ENCODE assay signal across 25 mouse cellular contexts in genomic region chr19:58468331-58468730, GRCm38 (mm10). TPM values are rescaled to one million over a fixed set of nuclear protein-coding genes. Genes with fewer than 3 reads are reported as not detected.
DNase-seq lines count a peak whose midpoint lies in the region; ATAC-seq and TF ChIP-seq lines count a peak whose summit lies in the region.
"Had no signal": no experiment of that assay in that cellular context is flagged by ENCODE, and none has a peak within 500 bp of the region (broad histone marks: within the 10 kb centered on the region; RNA-seq: fewer than 3 reads in every experiment).

No protein-coding gene starts in this region.

- in situ Hi-C loops in CH12.LX (cut with MboI; ENCODE audit: low pct_ligation_motif_present, low pct_unique_long_range_greater_than_20kb, low sequenced_read_pairs) = loop anchor here (25.0 kb wide), 1 partner anchor 406 kb away; no protein-coding TSS in a partner anchor

- no peak for TF ChIP-seq RAD21 in CH12.LX (IDR thresholded peaks at IDR 0.05; ENCODE audit: low read depth, low read length)

- dilution Hi-C loops in CH12.LX (cut with MboI; ENCODE audit: extremely low pct_ligation_motif_present, extremely low pct_unique_long_range_greater_than_20kb, low sequenced_read_pairs) = no loop called here

- H3K27ac ChIP-seq in limb, embryonic 12.5 days = no peak overlapping the region
- H3K27ac ChIP-seq in limb, embryonic 10.5 days = no peak overlapping the region
- H3K27ac ChIP-seq in CH12.LX (ENCODE audit: insufficient read depth, low read depth) = no peak overlapping the region
- H3K27ac ChIP-seq in embryonic facial prominence, embryonic 15.5 days (replicated peaks) = no peak overlapping the region
- H3K27ac ChIP-seq: forebrain, embryonic 15.5 days; heart, embryonic 10.5 days; hindbrain, embryonic 12.5 days had no signal

- 8% methylated on average over 2 of the region's 2 CpGs for WGBS in limb, embryonic 12.5 days
- 44% methylated on average over 2 of the region's 2 CpGs for WGBS in limb, embryonic 10.5 days
- WGBS in embryonic facial prominence, embryonic 15.5 days = 26% methylated on average over 2 of the region's 2 CpGs

- H3K36me3 ChIP-seq in limb, embryonic 12.5 days = no peaks in the 10 kb centered on the region
- no peaks in the 10 kb centered on the region for H3K36me3 ChIP-seq in limb, embryonic 10.5 days
- no peaks in the 10 kb centered on the region for H3K36me3 ChIP-seq in CH12.LX (replicated peaks in 1 of 2; ENCODE audit: control insufficient read depth in 1 of 2, insufficient read depth in 1 of 2, low read length in 1 of 2)
- no peaks in the 10 kb centered on the region for H3K36me3 ChIP-seq in embryonic facial prominence, embryonic 15.5 days
- H3K36me3 ChIP-seq: forebrain, embryonic 15.5 days; G1E; heart, embryonic 10.5 days; hindbrain, embryonic 12.5 days had no signal

- no peaks in the 10 kb centered on the region for H3K79me2 ChIP-seq in CH12.LX (replicated peaks; ENCODE audit: control insufficient read depth, extremely low read depth, insufficient read depth, poor library complexity, severe bottlenecking)

- ATAC-seq in limb, embryonic 12.5 days (ENCODE audit: insufficient number of reproducible peaks, insufficient read depth, low FRiP score, low TSS enrichment, low read depth) = no peak
- ATAC-seq in common myeloid progenitor, adult 5-6 weeks (replicated peaks; ENCODE audit: low read depth, poor library complexity, severe bottlenecking) = 0 out of 2 replicates have a peak, but pooled peaks have one; percentile 32
- ATAC-seq in embryonic facial prominence, embryonic 15.5 days (ENCODE audit: insufficient number of reproducible peaks, low FRiP score, low TSS enrichment, low read depth) = no peak
- ATAC-seq: forebrain, embryonic 15.5 days; hindbrain, embryonic 16.5 days; inflammation-experienced regulatory T-cells, adult 6 months; intestine, postnatal 0 days had no signal

- H3K4me1 ChIP-seq in limb, embryonic 12.5 days (replicated peaks) = peaks cover 14% of the 10 kb centered on the region
- H3K4me1 ChIP-seq in limb, embryonic 10.5 days = peaks cover 16% of the 10 kb centered on the region
- H3K4me1 ChIP-seq in CH12.LX (ENCODE audit: control insufficient read depth in 1 of 2, insufficient read depth in 2 of 2) = peaks cover 0 to 6% of the 10 kb centered on the region in 2 experiments; a peak in 2 of 4 replicates
- 0 out of 2 replicates have a peak, but pooled peaks cover 4% of the 10 kb centered on the region for H3K4me1 ChIP-seq in embryonic facial prominence, embryonic 15.5 days
- H3K4me1 ChIP-seq: forebrain, embryonic 15.5 days; heart, embryonic 10.5 days; hindbrain, embryonic 12.5 days had no signal

- no peaks in the 10 kb centered on the region for H3K27me3 ChIP-seq in limb, embryonic 12.5 days
- 0 out of 2 replicates have a peak, but pooled peaks cover 3% of the 10 kb centered on the region for H3K27me3 ChIP-seq in limb, embryonic 10.5 days (ENCODE audit: low read depth, poor library complexity, severe bottlenecking)
- H3K27me3 ChIP-seq in CH12.LX (replicated peaks) = no peaks in the 10 kb centered on the region
- H3K27me3 ChIP-seq in embryonic facial prominence, embryonic 15.5 days = no peaks in the 10 kb centered on the region
- H3K27me3 ChIP-seq: forebrain, embryonic 15.5 days; hindbrain, embryonic 12.5 days had no signal

- H3K4me3 ChIP-seq in limb, embryonic 12.5 days (replicated peaks) = no peak overlapping the region
- H3K4me3 ChIP-seq in limb, embryonic 10.5 days = no peak overlapping the region
- H3K4me3 ChIP-seq in CH12.LX (replicated peaks in 1 of 3; ENCODE audit: low read depth in 2 of 3, low read length in 2 of 3, poor library complexity in 1 of 3) = no peak overlapping the region
- no peak overlapping the region for H3K4me3 ChIP-seq in embryonic facial prominence, embryonic 15.5 days (replicated peaks)
- H3K4me3 ChIP-seq: forebrain, embryonic 15.5 days; heart, embryonic 10.5 days; hindbrain, embryonic 12.5 days had no signal

- peaks cover 6% of the 10 kb centered on the region; the same call in 1 of the 2 replicates for H3K9me3 ChIP-seq in limb, embryonic 12.5 days
- no peaks in the 10 kb centered on the region for H3K9me3 ChIP-seq in limb, embryonic 10.5 days (replicated peaks)
- peaks cover 10% of the 10 kb centered on the region for H3K9me3 ChIP-seq in CH12.LX (replicated peaks; ENCODE audit: low read length)
- H3K9me3 ChIP-seq in embryonic facial prominence, embryonic 15.5 days (replicated peaks) = no peaks in the 10 kb centered on the region
- H3K9me3 ChIP-seq: forebrain, embryonic 15.5 days; hindbrain, embryonic 12.5 days had no signal

- peak overlapping the region; percentile 27; the same call in 1 of the 2 replicates for H3K4me2 ChIP-seq in limb, embryonic 12.5 days
- no peak overlapping the region for H3K4me2 ChIP-seq in CH12.LX (ENCODE audit: insufficient read depth, low read depth, poor library complexity, severe bottlenecking)
- H3K4me2 ChIP-seq in embryonic facial prominence, embryonic 15.5 days (replicated peaks) = peak overlapping the region; percentile 1; the same call in 1 of the 2 replicates
- H3K4me2 ChIP-seq: forebrain, embryonic 15.5 days; hindbrain, embryonic 12.5 days had no signal

- no peak for TF ChIP-seq POLR2A in CH12.LX (IDR thresholded peaks at IDR 0.05; ENCODE audit: low read depth, low read length)

- no peak for DNase-seq in limb, embryonic 10.5 days (ENCODE audit: low spot score)
- no peak for DNase-seq in CH12.LX (ENCODE audit: extremely low read depth)
- DNase-seq in left cerebral cortex, adult 18-20 months (ENCODE audit: low spot score in 2 of 2) = no peak
- DNase-seq in adrenal gland, adult (ENCODE audit: inconsistent age in 2 of 2, low spot score in 1 of 2) = no peak
- DNase-seq: adrenal gland, postnatal 25 days; cerebellum, adult 2 months; cerebellum, postnatal 14 days; gastrocnemius, postnatal 36 days; heart, postnatal 10 days; heart, postnatal 4 days had no signal

- no peak for TF ChIP-seq EP300 in CH12.LX (IDR thresholded peaks at IDR 0.05; ENCODE audit: low read length)

- no peak for TF ChIP-seq CTCF in CH12.LX (conservative IDR thresholded peaks at IDR 0.05 in 1 of 2, IDR thresholded peaks at IDR 0.05 in 1 of 2; ENCODE audit: low read depth in 2 of 2, low read length in 2 of 2)

- no peak overlapping the region for H3K9ac ChIP-seq in limb, embryonic 12.5 days (replicated peaks)
- no peak overlapping the region for H3K9ac ChIP-seq in CH12.LX (ENCODE audit: insufficient read depth, low read depth)
- no peak overlapping the region for H3K9ac ChIP-seq in embryonic facial prominence, embryonic 15.5 days
- H3K9ac ChIP-seq: forebrain, embryonic 15.5 days; hindbrain, embryonic 12.5 days had no signal

TF ChIP-seq in CH12.LX, 34 proteins besides CTCF, POLR2A, EP300 and RAD21:
- no peak for TF ChIP-seq ZC3H11A (IDR thresholded peaks at IDR 0.05; ENCODE audit: low read depth, low read length)
- TF ChIP-seq IRF4 (IDR thresholded peaks at IDR 0.05; ENCODE audit: low read depth, low read length) = peak; percentile 20; the same call in 1 of the 2 replicates
- TF ChIP-seq GABPA (IDR thresholded peaks at IDR 0.05; ENCODE audit: insufficient replicate concordance, low read depth, low read length) = no peak

RNA-seq across cellular contexts. Expression of gene Gfra1, which starts 12.6 kb away (rescaled TPM):
- 15.5 and 17.0 TPM in 2 replicates for polyA plus RNA-seq in limb, embryonic 12.5 days (2016; fragmentation: Nextera tagmentation; extraction: Ambion mirVana)
- polyA plus RNA-seq in limb, embryonic 10.5 days (2016; fragmentation: Nextera tagmentation; extraction: Ambion mirVana) = 3.0 and 5.1 TPM in 2 replicates
- total RNA-seq in CH12.LX (2012; rRNA removed) (not detected in 2 replicates), CH12.LX (2014; rRNA removed) (not detected in 2 replicates)
- polyA plus RNA-seq in CH12.LX (2012; ENCODE audit: insufficient read length, low read depth) = not detected in 2 replicates
- 0.09 TPM in 1 of 2 replicates, not detected in the other for total RNA-seq in common myeloid progenitor, adult 5-6 weeks (2017)
- 55.4 and 64.7 TPM in 2 replicates for polyA plus RNA-seq in embryonic facial prominence, embryonic 15.5 days (2015; fragmentation: Nextera tagmentation; extraction: Ambion mirVana)
- total RNA-seq in left cerebral cortex, adult 18-20 months (2021) = 10 to 100 TPM; 30.8 to 36.6 TPM
- polyA plus RNA-seq: G1E had no signal

RNA-seq across cellular contexts. Expression of gene Ccdc172, which starts 43.5 kb away (rescaled TPM):
- polyA plus RNA-seq in limb, embryonic 12.5 days (2016; fragmentation: Nextera tagmentation; extraction: Ambion mirVana) = not detected in 2 replicates
- not detected in 2 replicates for polyA plus RNA-seq in limb, embryonic 10.5 days (2016; fragmentation: Nextera tagmentation; extraction: Ambion mirVana)
- total RNA-seq in CH12.LX (2012; rRNA removed) = not detected in 2 replicates
- not detected in 2 replicates for total RNA-seq in CH12.LX (2014; rRNA removed)
- not detected in 2 replicates for polyA plus RNA-seq in CH12.LX (2012; ENCODE audit: insufficient read length, low read depth)
- not detected in 2 replicates for total RNA-seq in common myeloid progenitor, adult 5-6 weeks (2017)
- polyA plus RNA-seq in embryonic facial prominence, embryonic 15.5 days (2015; fragmentation: Nextera tagmentation; extraction: Ambion mirVana) = not detected in 2 replicates
- total RNA-seq in left cerebral cortex, adult 18-20 months (2021) = not detected
- total RNA-seq: adrenal gland, adult 18-20 months; adrenal gland, postnatal 25 days; G1E; gastrocnemius, adult 8-10 months; gastrocnemius, postnatal 36 days; heart, postnatal 10 days; heart, postnatal 4 days had no signal
- polyA plus RNA-seq: cerebellum, adult 2 months; cortical plate, adult 2 months; forebrain, embryonic 11.5 days; forebrain, embryonic 15.5 days; G1E; heart, embryonic 10.5 days; heart, embryonic 14.5 days; hindbrain, embryonic 12.5 days; inflammation-experienced regulatory T-cells, adult 6 months; intestine, postnatal 0 days had no signal
